Mouse (Mus musculus): ENCODE results near the gene Skor1. TPM values are rescaled to one million over a fixed set of nuclear protein-coding genes. Genes with fewer than 3 reads are reported as not detected.
A peak's percentile ranks its signal among the peaks of the same experiment; 100 is the strongest.

Gene Skor1
- total RNA-seq, 2 experiments from 2014 or later: 0.15 TPM

GRCm38 (mm10) chr9:63151072-63151870 lies 2.5 kb upstream of the Skor1 start:
- peak in 1 of 2 experiments; percentile 33 for DNase-seq (ENCODE audit: low spot score in 2 of 2)
- intact Hi-C loops (cut with DNase I): no loop called here

GRCm38 (mm10) chr9:63150086-63150800 lies 1.5 kb upstream of the Skor1 start:
- DNase-seq (ENCODE audit: low spot score in 2 of 2): no peak
- intact Hi-C loops (cut with DNase I): no loop called here

GRCm38 (mm10) chr9:63149372-63149766 lies 608 bp upstream of the Skor1 start:
- no peak for DNase-seq (ENCODE audit: low spot score in 2 of 2)
- intact Hi-C loops (cut with DNase I): no loop called here

- DNase-seq (ENCODE audit: low spot score in 2 of 2): no peak
- intact Hi-C loops (cut with DNase I): no loop called here
These were observed 863 bp downstream of the Skor1 start for GRCm38 (mm10) chr9:63147786-63148409.

- DNase-seq (ENCODE audit: low spot score in 2 of 2): no peak
- intact Hi-C loops (cut with DNase I): no loop called here
These were observed 1.5 kb downstream of the Skor1 start for GRCm38 (mm10) chr9:63147296-63147695.

- intact Hi-C loops (cut with DNase I): no loop called here
- no peak for DNase-seq (ENCODE audit: low spot score in 2 of 2)
These were observed 1.9 kb downstream of the Skor1 start for GRCm38 (mm10) chr9:63146856-63147274.

GRCm38 (mm10) chr9:63146126-63146855 lies 2.5 kb downstream of the Skor1 start:
- intact Hi-C loops (cut with DNase I): no loop called here

GRCm38 (mm10) chr9:63145249-63146125 lies 3.3 kb downstream of the Skor1 start:
- DNase-seq (ENCODE audit: low spot score in 2 of 2): no peak
- intact Hi-C loops (cut with DNase I): no loop called here

More at GRCm38 (mm10) chr9:63146126-63146855, 2.5 kb downstream of the Skor1 start:
- DNase-seq (ENCODE audit: low spot score in 2 of 2): no peak

GRCm38 (mm10) chr9:63144502-63145248 lies 4.1 kb downstream of the Skor1 start:
- intact Hi-C loops (cut with DNase I): no loop called here
- no peak for DNase-seq (ENCODE audit: low spot score in 2 of 2)

GRCm38 (mm10) chr9:63143641-63144501 lies 4.9 kb downstream of the Skor1 start:
- DNase-seq (ENCODE audit: low spot score in 2 of 2): no peak
- intact Hi-C loops (cut with DNase I): no loop called here

GRCm38 (mm10) chr9:63143227-63143626 lies 5.5 kb downstream of the Skor1 start:
- DNase-seq (ENCODE audit: low spot score in 2 of 2): no peak
- intact Hi-C loops (cut with DNase I): no loop called here

- intact Hi-C loops (cut with DNase I): no loop called here
- no peak for DNase-seq (ENCODE audit: low spot score in 2 of 2)
These were observed 6.3 kb downstream of the Skor1 start for GRCm38 (mm10) chr9:63142335-63143036.

- DNase-seq (ENCODE audit: low spot score in 2 of 2): no peak
- intact Hi-C loops (cut with DNase I): no loop called here
These were observed 7.0 kb downstream of the Skor1 start for GRCm38 (mm10) chr9:63141641-63142334.

- DNase-seq (ENCODE audit: low spot score in 2 of 2): no peak
These were observed 8.6 kb downstream of the Skor1 start for GRCm38 (mm10) chr9:63140211-63140610.

GRCm38 (mm10) chr9:63139661-63140060 lies 9.1 kb downstream of the Skor1 start:
- intact Hi-C loops (cut with DNase I): loop anchor here (5.0 to 10.0 kb wide), 3 partner anchors 258 to 485 kb away; partner anchors contain the start of gene 2300009A05Rik
- no peak for DNase-seq (ENCODE audit: low spot score in 2 of 2)

More at GRCm38 (mm10) chr9:63140211-63140610, 8.6 kb downstream of the Skor1 start:
- intact Hi-C loops (cut with DNase I): no loop called here

- DNase-seq (ENCODE audit: low spot score in 2 of 2): no peak
- intact Hi-C loops (cut with DNase I): loop anchor here (5.0 to 10.0 kb wide), 3 partner anchors 259 to 486 kb away; partner anchors contain the start of gene 2300009A05Rik
These were observed 10.2 kb downstream of the Skor1 start for GRCm38 (mm10) chr9:63138481-63138967.
